Mouse (Mus musculus) limb, embryonic 12.5 days (tissue): ENCODE measurements around the gene Zfhx2. TPM values are rescaled to one million over a fixed set of nuclear protein-coding genes. Genes with fewer than 3 reads are reported as not detected.

Experiments
- ATAC-seq: fragments of 200-750 bp; cut with Nextera tagmentation; 2 replicates; pipeline ENCODE4 v1.8.0; 2017; ENCODE audit warnings: low read depth, moderate TSS enrichment; ENCODE audit not compliant: insufficient number of reproducible peaks, insufficient read depth, low FRiP score, low TSS enrichment
- H3K27ac ChIP-seq: fragments of 300-500 bp; sonication (generic); 2 replicates; pipeline ENCODE4 v1.5.1; 2016; ENCODE audit warnings: mild to moderate bottlenecking, moderate library complexity
- H3K27me3 ChIP-seq: fragments of 300-500 bp; sonication (generic); 2 replicates; pipeline ENCODE4 v1.6.1; 2016; ENCODE audit warnings: mild to moderate bottlenecking, moderate library complexity
- H3K36me3 ChIP-seq: fragments of 300-500 bp; sonication (generic); 2 replicates; pipeline ENCODE4 v1.6.1; 2016; ENCODE audit warnings: mild to moderate bottlenecking, moderate library complexity
- H3K4me1 ChIP-seq: fragments of 300-500 bp; sonication (generic); replicated peaks from 2 replicates; pipeline ENCODE4 v1.6.1; 2016
- H3K4me2 ChIP-seq: fragments of 300-500 bp; sonication (generic); 2 replicates; pipeline ENCODE4 v1.6.1; 2016; ENCODE audit warnings: mild to moderate bottlenecking, moderate library complexity
- H3K4me3 ChIP-seq: fragments of 300-500 bp; sonication (generic); replicated peaks from 2 replicates; pipeline ENCODE4 v1.5.1; 2016; ENCODE audit warnings: mild to moderate bottlenecking
- H3K9ac ChIP-seq: fragments of 300-500 bp; sonication (generic); replicated peaks from 2 replicates; pipeline ENCODE4 v1.6.1; 2016; ENCODE audit warnings: mild to moderate bottlenecking, moderate library complexity
- H3K9me3 ChIP-seq: fragments of 300-500 bp; sonication (generic); 2 replicates; pipeline ENCODE4 v1.6.1; 2016; ENCODE audit warnings: mild to moderate bottlenecking, moderate library complexity
- WGBS: fragments of 180-500 bp; shearing (Covaris S2); methylation state at CpG from one replicate; pipeline ENCODE4 v1.1.7; 2016; 5-methylcytosine and 5-hydroxymethylcytosine counted together
- polyA plus RNA-seq: library from polyadenylated mRNA; unstranded; fragments of >200 nt; fragmentation: Nextera tagmentation; extraction: Ambion mirVana; gene quantifications from 2 replicates; pipeline ENCODE4 v1.2.1, GENCODE M21; 2016

Gene Zfhx2
- polyA plus RNA-seq, 1 experiment from 2014 or later, result 6.9 TPM

DNA sequence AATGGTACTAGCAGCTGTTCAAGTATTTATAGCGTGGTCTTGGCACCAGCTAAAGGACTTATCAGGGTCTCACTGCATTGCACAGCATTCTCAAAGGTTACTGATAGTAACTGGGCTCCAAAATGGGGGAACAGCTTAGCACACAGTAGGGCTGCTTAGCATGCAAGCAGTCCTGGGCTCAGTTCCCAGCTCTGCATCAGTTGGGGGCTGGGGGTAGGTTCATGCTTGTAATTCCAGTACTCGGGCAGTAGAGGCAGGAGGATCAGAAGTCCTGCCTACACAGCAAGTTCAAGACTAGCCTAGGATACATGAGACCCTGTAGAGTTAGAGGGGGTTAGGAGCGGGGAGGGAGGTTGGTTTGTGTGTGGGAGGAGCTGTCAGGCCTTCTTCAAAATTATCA is 15.2 kb downstream of the Zfhx2 start:
- H3K9me3 ChIP-seq, result no peaks in the 10 kb centered on the region
- H3K27me3 ChIP-seq, result peaks cover 37% of the 10 kb centered on the region
- H3K9ac ChIP-seq, result no peak overlapping the region
- WGBS, result 71% methylated on average over 3 of the region's 3 CpGs
- H3K4me1 ChIP-seq, result peaks cover 32% of the 10 kb centered on the region
- peaks cover 23% of the 10 kb centered on the region for H3K36me3 ChIP-seq
- no peak overlapping the region for H3K4me2 ChIP-seq
- ATAC-seq, result no peak
- H3K27ac ChIP-seq, result no peak overlapping the region
- no peak overlapping the region for H3K4me3 ChIP-seq

DNA sequence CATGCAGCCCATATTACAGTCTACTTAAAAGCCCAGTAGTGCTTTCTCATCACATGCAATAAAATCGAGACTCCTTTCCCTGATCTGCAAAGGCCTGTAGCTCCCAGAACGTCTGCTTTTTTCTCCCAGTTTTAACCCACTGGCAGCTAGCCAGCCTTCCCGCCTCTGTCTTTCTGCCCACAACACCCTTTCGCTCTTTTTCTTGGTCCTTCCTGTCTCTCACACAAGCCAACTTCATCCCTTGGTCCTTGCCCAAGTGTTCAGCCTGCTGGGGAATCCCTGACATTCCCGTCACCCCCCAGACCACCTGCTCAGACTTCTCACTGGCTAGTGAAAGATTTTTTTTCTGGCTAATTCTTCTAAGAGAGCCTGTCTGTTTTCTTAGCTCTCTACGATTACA is 15.9 kb downstream of the Zfhx2 start:
- no peaks in the 10 kb centered on the region for H3K9me3 ChIP-seq
- H3K27me3 ChIP-seq, result peaks cover 42% of the 10 kb centered on the region
- no peak overlapping the region for H3K9ac ChIP-seq
- H3K4me2 ChIP-seq, result no peak overlapping the region
- 51% methylated on average over 6 of the region's 6 CpGs for WGBS
- peaks cover 39% of the 10 kb centered on the region for H3K4me1 ChIP-seq
- no peak for ATAC-seq
- no peak overlapping the region for H3K4me3 ChIP-seq
- H3K27ac ChIP-seq, result 0 out of 2 replicates have a peak overlapping the region, but pooled peaks have one; percentile 5
- H3K36me3 ChIP-seq, result peaks cover 23% of the 10 kb centered on the region

DNA sequence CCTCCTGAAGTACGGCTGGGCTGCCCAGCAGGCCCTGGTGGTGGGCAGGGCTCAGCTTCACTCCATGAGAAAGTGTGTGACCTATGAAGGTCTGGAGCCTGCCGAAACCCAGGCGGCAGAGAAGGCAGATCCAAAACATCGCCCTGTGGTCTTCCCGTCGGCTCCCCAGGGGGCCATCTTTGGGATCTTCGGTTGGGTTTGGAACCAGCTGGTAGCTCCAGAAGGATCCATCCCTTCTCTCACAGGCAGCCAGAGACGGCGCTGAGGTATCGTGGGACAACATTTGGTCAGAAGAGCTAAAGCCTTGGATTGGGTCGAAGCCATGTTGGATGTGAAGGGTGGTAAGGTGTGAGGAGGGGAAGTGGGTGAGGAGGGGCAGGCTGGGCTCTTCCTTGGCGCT is 17.7 kb downstream of the Zfhx2 start:
- 89% methylated on average over 12 of the region's 12 CpGs for WGBS
- ATAC-seq, result no peak

DNA sequence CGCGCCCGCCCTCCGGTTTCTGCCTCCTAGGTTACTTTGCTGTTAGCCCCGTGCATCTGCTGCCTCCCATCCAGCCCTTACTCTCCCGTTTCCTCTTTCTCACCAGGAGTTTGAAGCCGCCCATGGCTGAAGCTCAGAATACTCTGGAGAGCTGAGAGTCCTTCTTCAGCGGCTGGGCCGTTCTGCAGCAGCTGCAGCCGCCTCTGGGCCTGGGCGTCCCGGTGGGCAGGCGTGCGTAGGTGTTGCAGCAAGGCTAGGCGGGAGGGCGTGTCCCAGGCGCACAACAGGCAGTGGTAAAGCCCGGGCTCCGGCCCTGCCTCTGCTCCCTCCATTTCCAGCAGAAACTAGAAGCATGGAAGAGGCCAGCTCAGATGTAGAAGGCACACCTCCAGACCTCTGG is 20.4 kb downstream of the Zfhx2 start:
- peak overlapping the region; percentile 42 for H3K4me2 ChIP-seq
- H3K4me3 ChIP-seq, result peak overlapping the region; percentile 16
- H3K27me3 ChIP-seq, result peaks cover 27% of the 10 kb centered on the region
- H3K4me1 ChIP-seq, result peaks cover 19% of the 10 kb centered on the region
- peak overlapping the region; percentile 8; the same call in 1 of the 2 replicates for H3K9ac ChIP-seq
- H3K27ac ChIP-seq, result 0 out of 2 replicates have a peak overlapping the region, but pooled peaks have one; percentile 3
- 8% methylated on average over 19 of the region's 19 CpGs for WGBS
- no peaks in the 10 kb centered on the region for H3K9me3 ChIP-seq
- ATAC-seq, result no peak
- peaks cover 46% of the 10 kb centered on the region for H3K36me3 ChIP-seq

More for the DNA sequence above, 17.7 kb downstream of the Zfhx2 start:
- Histone ChIP-seq H3K4me2 (no peak overlapping the region), H3K27me3 (peaks cover 44% of the 10 kb centered on the region), H3K9me3 (no peaks in the 10 kb centered on the region), H3K27ac (no peak overlapping the region), H3K36me3 (peaks cover 25% of the 10 kb centered on the region), H3K4me1 (peaks cover 37% of the 10 kb centered on the region), H3K4me3 (no peak overlapping the region), H3K9ac (no peak overlapping the region)

DNA sequence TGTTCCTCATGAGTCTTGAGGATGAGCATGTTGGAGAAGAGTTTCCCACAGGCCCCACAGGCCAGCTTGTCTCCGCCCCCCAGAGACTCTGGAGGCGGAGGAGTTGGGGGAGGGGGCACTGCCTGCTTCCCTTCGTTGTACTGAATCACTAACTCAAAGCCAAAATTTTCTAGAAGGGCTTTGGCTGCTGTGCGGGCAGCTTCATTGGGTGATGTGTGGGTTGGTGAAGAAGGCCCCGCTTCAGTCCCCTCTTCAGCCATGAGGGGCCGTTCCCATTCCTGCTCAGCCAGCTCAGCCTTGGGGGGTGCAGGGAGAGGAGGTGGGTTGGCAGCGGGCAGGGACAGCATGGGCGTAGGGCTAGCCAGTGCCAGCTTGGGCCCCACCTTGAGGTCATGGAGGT is 26.1 kb downstream of the Zfhx2 start:
- Histone ChIP-seq H3K4me3 (no peak overlapping the region), H3K27ac (no peak overlapping the region), H3K27me3 (peaks cover 5% of the 10 kb centered on the region; the same call in 1 of the 2 replicates), H3K4me1 (peaks cover 18% of the 10 kb centered on the region), H3K9ac (no peak overlapping the region), H3K4me2 (no peak overlapping the region), H3K36me3 (peaks cover 44% of the 10 kb centered on the region), H3K9me3 (no peaks in the 10 kb centered on the region)
- no peak for ATAC-seq
- 90% methylated on average over 8 of the region's 8 CpGs for WGBS

DNA sequence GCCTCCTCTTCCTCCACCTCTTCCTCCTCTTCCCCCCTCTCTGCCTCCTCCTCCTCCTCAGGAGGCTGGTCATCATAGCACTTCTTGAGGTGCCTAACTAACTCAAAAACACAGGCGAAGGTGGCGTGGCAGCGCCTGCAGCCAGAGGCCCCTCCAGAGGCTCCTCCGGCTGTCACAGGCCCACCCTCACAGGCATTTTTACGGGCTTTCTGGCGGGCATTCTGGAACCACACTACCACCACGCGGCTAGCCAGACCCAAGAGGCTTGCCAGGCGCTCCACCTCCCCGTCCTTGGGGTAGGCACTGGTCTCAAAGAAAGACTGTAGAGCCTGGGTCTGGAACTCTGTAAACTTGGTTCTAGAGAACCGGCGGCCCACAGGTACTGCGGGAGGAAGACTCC is 26.7 kb downstream of the Zfhx2 start:
- Histone ChIP-seq H3K4me2 (no peak overlapping the region), H3K4me1 (peaks cover 21% of the 10 kb centered on the region), H3K9ac (no peak overlapping the region), H3K9me3 (no peaks in the 10 kb centered on the region), H3K36me3 (peaks cover 44% of the 10 kb centered on the region), H3K27me3 (0 out of 2 replicates have a peak, but pooled peaks cover 5% of the 10 kb centered on the region), H3K4me3 (no peak overlapping the region), H3K27ac (no peak overlapping the region)
- WGBS, result 82% methylated on average over 13 of the region's 13 CpGs
- ATAC-seq, result no peak

DNA sequence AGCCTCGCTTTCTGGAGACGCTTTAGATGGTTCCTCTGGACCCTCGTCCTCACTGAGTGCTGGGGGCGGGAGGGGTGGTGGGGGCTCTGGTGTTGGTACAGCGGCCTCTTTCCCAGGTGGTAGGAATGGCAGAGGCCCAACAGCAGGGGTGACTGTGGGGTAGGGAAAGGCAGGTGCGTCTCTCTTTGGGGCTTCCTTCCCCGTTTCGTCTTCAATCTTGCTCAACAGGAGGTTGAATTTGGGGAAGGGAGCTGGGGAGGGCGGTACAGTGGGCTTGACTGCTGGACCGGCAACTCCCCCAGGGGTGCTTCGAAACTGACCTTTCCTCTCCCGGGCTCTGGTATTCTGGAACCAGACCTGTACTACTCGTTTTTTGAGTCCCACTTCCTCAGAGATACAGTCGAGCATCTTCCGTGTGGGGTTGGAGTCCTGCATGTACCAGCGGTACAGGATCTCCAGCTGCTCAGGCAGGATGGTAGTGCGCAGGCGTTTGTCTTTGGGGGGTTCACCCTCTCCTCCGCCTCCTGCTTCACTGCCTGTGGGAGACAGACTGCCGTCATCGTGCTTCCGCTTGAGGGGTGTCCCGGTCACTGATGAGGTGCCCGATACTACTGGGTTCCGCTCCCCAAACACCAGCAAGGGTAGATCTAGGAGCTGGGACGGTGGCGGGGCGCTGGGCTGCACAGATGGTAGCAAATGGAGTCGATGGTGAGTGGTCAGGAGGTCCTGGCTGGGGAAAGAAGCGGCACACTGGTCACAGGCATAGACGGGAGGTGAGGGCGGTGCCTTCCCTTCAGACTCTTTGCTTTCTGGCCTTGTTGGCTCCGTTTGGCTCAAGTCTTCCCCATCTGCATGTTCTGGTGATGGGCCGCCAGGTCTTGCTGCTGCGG is 27.4 kb downstream of the Zfhx2 start:
- WGBS, result 69% methylated on average over 35 of the region's 35 CpGs
- H3K9ac ChIP-seq, result no peak overlapping the region
- H3K36me3 ChIP-seq, result peaks cover 44% of the 10 kb centered on the region
- H3K4me1 ChIP-seq, result peaks cover 21% of the 10 kb centered on the region
- H3K9me3 ChIP-seq, result no peaks in the 10 kb centered on the region
- no peak for ATAC-seq
- H3K4me3 ChIP-seq, result no peak overlapping the region
- 0 out of 2 replicates have a peak, but pooled peaks cover 5% of the 10 kb centered on the region for H3K27me3 ChIP-seq
- H3K4me2 ChIP-seq, result no peak overlapping the region
- H3K27ac ChIP-seq, result no peak overlapping the region

DNA sequence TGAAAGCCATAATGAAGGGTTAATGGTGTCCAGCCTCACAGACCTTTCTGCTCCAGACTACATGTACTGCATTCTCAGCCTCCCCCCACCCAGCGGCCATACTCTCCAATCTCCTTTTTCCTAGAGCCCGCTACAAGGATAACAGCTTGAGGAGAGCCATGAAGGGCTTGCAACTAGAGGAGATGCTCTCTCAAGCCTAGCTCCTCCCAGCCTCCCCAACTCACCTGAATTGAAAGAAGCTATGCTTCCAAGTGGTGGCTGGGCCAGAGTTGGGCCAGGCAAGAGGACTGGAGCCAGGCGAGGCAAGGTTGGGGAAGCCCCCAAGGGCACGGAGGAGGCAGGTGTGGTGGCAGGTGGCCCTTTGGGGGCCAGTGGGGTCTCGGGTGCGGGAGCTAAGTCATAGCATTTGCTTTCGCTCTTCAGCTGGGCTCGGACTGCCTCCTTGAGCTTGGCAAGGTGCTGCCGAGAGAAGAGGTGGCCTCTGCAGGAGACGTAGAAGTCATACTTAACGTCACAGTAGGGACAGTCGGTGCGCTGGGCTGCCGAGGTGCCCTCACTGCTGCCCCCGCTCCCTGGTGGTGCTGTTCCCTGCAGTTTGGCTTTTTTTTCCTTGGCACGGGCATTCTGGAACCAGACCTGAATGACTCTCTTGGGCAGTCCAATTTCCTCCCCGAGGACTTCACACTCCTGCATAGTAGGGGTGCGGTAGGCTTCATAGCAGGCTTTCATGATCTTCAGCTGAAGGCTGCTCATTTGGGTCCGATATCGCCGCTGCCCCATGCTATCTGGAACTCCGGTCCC is 28.3 kb downstream of the Zfhx2 start:
- H3K9me3 ChIP-seq, result no peaks in the 10 kb centered on the region
- H3K36me3 ChIP-seq, result peaks cover 40% of the 10 kb centered on the region
- 0 out of 2 replicates have a peak, but pooled peaks cover 5% of the 10 kb centered on the region for H3K27me3 ChIP-seq
- H3K4me3 ChIP-seq, result no peak overlapping the region
- H3K4me2 ChIP-seq, result no peak overlapping the region
- no peak overlapping the region for H3K27ac ChIP-seq
- peaks cover 21% of the 10 kb centered on the region for H3K4me1 ChIP-seq
- ATAC-seq, result no peak
- WGBS, result 84% methylated on average over 22 of the region's 22 CpGs
- H3K9ac ChIP-seq, result no peak overlapping the region

DNA sequence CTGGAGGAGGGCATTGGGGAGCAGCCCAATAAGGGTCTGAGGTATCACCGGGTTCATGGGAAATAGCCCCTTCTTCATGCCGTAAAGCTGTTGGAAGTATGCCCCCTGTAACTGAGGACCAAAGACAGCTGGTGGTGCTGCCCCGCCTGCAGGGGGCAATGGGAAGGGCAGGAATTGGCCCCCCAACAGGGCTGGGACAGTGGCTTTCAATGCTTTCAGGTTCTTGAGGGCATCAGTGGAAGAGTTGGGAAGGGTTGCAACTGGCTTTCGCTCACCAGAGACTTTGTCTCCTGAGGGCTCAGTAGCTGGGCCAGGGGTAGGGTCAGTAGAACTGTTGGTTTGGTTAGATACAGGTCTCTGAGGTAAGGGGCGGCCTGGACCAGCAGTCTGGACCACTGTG is 29.0 kb downstream of the Zfhx2 start:
- Histone ChIP-seq H3K4me3 (no peak overlapping the region), H3K9me3 (no peaks in the 10 kb centered on the region), H3K27me3 (0 out of 2 replicates have a peak, but pooled peaks cover 5% of the 10 kb centered on the region), H3K9ac (no peak overlapping the region; the same call in 1 of the 2 replicates), H3K36me3 (peaks cover 34% of the 10 kb centered on the region), H3K27ac (no peak overlapping the region), H3K4me2 (peak overlapping the region; percentile 52), H3K4me1 (peaks cover 21% of the 10 kb centered on the region)
- WGBS, result 76% methylated on average over 5 of the region's 5 CpGs
- ATAC-seq, result no peak

DNA sequence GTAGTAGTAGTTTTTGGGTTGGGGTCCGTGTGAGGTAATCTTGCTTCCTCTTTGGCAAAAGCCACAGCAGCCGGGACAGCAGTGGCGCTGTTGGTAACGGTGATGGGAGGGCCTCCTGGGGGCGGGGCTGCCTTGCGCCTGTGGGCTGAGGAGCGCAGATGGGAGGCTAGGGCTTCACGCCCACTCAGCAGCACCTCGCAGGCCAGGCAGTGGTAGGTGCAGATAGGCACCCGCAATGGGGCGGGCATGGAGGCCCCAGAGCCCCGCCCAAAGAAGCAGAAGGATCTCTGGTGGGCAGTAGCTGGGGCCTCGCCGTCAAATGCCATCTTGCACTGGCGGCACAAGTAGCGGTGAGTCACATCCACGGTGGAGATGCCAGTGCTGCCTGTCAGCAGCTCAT is 29.5 kb downstream of the Zfhx2 start:
- WGBS, result 12% methylated on average over 17 of the region's 17 CpGs
- H3K4me3 ChIP-seq, result peak overlapping the region; percentile 16
- H3K9ac ChIP-seq, result no peak overlapping the region; the same call in 1 of the 2 replicates

DNA sequence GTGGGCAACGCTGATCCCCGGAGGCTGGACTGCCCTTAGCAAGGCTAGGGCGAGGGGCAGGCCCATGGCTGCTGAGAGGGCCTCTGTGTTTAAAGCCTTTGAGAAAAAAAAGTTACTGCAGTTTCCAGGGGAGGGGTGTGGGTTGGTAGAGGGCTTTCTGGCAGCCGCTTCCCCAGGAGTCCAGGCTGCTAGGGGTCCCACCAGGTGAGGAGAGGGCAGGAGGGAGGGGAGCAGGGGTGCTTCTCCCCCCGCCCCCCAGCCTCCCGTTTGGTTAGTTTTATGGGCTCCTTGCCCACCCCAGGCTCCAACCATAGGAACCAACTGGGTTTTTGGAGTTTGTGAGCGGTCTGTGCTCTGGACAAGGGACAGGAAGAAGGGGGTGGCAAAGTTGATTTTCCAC is 30.3 kb downstream of the Zfhx2 start:
- Histone ChIP-seq H3K9ac (no peak overlapping the region), H3K4me3 (0 out of 2 replicates have a peak overlapping the region, but pooled peaks have one; percentile 4), H3K4me2 (peak overlapping the region; percentile 52), H3K27me3 (0 out of 2 replicates have a peak, but pooled peaks cover 5% of the 10 kb centered on the region), H3K4me1 (peaks cover 21% of the 10 kb centered on the region), H3K9me3 (no peaks in the 10 kb centered on the region), H3K36me3 (peaks cover 22% of the 10 kb centered on the region), H3K27ac (peak overlapping the region; percentile 74)
- 18% methylated on average over 7 of the region's 7 CpGs for WGBS
- peak; percentile 67; the same call in 1 of the 2 replicates for ATAC-seq

More for the DNA sequence above, 29.5 kb downstream of the Zfhx2 start:
- Histone ChIP-seq H3K4me1 (peaks cover 21% of the 10 kb centered on the region), H3K9me3 (no peaks in the 10 kb centered on the region), H3K36me3 (peaks cover 30% of the 10 kb centered on the region), H3K27me3 (0 out of 2 replicates have a peak, but pooled peaks cover 5% of the 10 kb centered on the region), H3K4me2 (peak overlapping the region; percentile 52), H3K27ac (peak overlapping the region; percentile 74; the same call in 1 of the 2 replicates)
- ATAC-seq, result peak; percentile 63; the same call in 1 of the 2 replicates
